Mouse (Mus musculus): ENCODE measurements at regions not wholly inside any gene's neighbourhood (a gene's known extent, or its start where the extent isn't known, plus 50 kb on each side); places are given as distances from the start of the nearest gene placed in this dataset.
A peak's percentile ranks its signal among the peaks of the same experiment; 100 is the strongest.
"Not testable (repeated sequence)": the region's sequence is repeated elsewhere in the genome, so short reads cannot be mapped to it uniquely, and the experiment has no call there.

- no peak for DNase-seq (ENCODE audit: inconsistent ontology term)
Observed at GRCm38 (mm10) chr1:107677404-107677803, 87.6 kb downstream of the Serpinb8 start.

DNA sequence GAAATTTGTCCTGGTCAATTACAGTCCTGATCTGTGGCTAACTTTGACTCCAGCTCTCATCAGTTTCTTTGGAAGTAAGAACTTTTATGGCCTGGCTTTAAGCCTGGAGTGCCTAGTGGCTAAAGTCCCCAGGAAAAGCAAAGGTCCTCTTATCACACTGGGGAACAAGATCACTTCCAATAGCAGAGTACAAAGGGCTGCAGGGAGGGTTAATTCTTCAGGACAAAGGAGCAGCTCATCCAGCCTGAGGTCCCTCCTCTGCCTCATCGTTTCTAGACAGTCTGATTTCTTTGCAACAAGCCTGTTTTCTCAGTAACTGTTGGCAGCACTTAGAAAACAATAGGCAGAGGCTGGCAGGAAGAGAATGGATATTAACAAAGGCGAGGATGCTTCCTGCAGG lies 107.1 kb downstream of the Serpinb8 start:
- DNase-seq (ENCODE audit: inconsistent ontology term), result no peak

DNA sequence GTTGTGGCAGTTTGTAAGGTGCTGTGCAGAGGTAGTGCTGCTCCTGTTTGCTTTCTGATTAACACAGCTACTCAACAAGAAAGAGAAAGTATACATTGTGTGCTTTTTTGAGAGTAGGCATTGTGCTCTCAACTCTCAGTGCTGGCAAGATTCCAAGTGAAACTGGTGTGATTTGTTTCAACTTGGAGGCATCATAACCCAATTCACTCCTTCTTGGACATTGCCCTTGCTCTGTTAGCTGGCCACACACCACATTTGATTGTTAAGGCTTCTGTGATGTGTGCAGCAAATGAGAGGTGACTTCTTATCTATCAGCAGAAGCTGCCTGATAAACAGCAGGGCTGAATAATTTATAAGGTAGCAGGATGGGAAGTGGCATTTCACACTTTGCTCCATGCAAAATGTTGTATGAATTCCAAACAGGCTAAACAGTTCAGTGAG lies 116.3 kb downstream of the Serpinb8 start:
- DNase-seq (ENCODE audit: inconsistent ontology term), result no peak

DNA sequence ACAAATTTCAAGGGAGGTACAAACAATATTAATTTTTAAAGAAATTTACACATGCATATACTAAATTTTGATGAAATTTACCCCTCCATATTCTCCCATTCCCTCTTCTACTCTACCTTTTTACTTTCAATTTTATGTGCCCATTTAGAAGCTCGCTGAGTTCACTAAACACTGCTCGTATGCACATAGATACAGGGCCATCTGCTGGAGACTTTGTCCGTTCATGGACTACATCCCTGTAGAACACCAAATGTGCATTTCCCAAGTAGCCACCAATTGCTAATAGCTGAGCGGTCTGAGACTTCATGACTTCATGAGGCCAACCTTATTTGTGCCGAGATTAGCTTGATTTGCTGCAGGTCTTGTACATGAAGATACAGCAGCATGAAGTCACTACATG lies 118.8 kb downstream of the Serpinb8 start:
- no peak for DNase-seq (ENCODE audit: inconsistent ontology term)

DNA sequence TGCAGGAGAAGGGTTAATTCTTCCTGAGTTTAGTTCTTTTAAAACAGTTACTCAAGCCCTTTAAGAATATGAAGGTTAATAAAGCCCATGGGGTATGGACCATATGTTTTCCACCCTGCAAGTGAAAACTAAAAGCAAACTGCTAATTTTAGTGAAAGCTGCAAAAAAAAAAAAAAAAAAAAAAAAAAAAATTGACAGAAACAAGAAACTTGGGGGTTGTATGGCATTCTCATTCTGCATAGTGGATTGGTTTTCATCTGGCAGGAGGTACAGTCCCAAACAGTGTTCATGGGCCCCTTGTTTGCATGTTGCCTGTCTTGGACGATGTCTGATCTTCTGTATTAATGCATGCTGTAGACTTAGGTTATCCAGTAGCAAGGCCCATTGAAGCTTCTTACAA lies 125.1 kb downstream of the Serpinb8 start:
- DNase-seq (ENCODE audit: inconsistent ontology term), result no peak

- DNase-seq (ENCODE audit: inconsistent ontology term), result no peak
Observed at GRCm38 (mm10) chr1:107719304-107719703, 129.5 kb downstream of the Serpinb8 start.

DNA sequence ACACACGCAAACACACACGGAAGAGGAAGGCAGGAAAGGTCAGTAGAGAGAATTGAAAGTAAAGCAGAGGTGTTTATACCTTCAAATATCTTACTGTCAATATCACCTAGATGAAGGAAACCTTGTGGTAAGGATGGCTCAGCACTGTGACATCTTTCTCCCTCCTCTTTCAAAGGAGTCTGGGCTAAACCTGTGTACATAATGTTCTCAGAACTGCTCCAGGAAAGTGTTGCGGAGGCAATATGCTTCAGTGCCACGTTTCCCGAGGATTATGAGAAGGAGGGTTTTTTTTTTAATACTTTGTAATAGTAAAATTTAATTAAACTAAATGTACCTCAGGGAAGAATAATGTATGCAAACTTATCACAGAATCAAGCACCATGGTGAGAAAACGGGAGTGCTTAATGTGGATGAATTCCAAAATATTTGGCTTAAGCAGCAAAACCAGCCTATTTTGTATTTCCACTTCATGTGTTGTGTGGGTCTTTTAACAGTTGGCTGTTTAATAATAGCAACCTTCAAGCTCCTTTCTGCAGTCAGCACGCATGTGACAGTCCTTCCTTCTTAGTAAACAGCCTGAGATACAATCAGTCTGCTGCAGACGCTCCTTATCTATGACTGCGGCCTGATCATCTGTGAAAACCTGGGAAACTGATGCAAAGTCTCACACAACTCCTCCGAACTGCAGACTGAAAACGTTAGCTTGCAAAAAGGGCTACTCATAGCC lies 138.5 kb downstream of the Serpinb8 start:
- no peak for DNase-seq (ENCODE audit: inconsistent ontology term)

DNA sequence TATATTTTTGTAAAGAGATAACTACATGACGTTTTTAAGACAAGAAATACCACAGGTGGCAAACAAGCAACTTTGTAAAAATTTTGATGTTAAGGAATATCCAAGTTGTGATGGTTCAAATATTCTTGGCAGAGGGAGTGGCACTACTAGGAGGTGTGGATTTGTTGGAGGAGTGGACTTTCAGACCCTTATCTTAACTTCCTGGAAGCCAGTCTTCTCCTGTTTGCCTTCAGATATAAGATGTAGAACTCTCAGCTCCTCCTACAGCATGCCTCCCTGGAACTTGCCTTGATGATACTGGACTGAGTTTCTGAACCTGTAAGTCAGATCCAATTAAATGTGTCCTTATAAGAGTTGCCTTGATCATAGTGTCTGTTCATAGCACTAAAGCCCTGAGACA lies 175.5 kb downstream of the Serpinb8 start:
- no peak for DNase-seq (ENCODE audit: inconsistent ontology term)

DNA sequence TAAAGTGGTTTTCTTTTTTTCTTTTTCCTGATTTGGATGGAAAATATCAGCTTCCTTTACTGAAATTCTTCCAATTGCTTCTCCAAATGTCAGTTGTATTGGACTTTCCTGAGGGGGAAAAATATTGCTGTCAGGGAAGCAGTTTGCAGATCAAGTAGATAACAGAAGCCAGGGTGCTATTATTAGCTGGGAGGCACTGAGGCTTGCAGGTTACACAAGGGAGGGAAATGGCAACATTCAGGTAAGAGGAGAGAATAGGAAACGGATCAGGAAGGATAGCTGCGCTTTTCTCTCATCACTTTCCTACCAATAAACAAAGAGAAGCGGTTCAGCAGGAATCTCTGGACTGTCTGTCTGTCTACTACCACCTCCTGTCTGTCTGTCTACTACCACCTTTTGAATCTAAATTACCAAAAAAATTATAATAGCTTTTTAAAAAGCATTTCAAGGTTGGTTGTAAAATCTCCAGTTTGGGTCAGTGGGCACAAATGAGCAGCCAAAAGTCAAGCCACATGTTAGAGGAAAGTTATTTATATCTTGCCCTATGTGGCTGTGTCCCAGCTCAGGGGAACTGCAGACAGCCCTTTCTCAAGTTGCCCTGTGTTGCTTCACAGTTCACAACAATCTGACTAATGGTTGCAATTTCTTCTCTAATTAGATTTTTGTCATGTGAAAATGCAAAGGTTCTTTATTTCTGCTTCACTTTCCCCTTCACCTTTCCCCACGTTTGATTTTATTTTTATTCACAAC lies 177.6 kb downstream of the Serpinb8 start:
- no peak for DNase-seq (ENCODE audit: inconsistent ontology term)

- no peak for DNase-seq (ENCODE audit: inconsistent ontology term)
Observed at GRCm38 (mm10) chr1:107772967-107773366, 183.2 kb downstream of the Serpinb8 start.

GRCm38 (mm10) chr1:107783079-107783478 lies 193.3 kb downstream of the Serpinb8 start:
- DNase-seq (ENCODE audit: inconsistent ontology term), result no peak

DNA sequence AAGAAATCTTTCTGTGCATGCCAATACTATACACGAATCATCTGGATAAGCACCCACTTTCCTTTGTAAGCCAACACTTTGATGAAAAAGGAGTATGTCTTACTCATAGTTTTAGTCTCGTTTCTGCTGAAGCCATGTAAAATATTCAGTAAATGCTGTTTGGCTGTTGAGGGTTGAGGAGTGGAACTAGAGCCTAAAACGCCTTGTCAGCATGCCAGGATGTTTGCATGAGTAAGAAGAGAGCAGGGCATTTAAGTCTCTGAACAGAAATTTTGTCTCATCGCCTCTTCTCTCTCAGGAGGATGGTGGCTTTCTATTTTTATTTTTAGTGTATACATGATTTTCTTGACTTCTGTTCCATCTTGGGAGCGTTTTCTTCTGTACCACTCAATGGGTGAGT lies 216.0 kb downstream of the Serpinb8 start:
- peak; percentile 10 for DNase-seq (ENCODE audit: inconsistent ontology term)

GRCm38 (mm10) chr1:107807367-107807766 lies 217.6 kb downstream of the Serpinb8 start:
- not testable (repeated sequence) for DNase-seq (ENCODE audit: inconsistent ontology term)

DNA sequence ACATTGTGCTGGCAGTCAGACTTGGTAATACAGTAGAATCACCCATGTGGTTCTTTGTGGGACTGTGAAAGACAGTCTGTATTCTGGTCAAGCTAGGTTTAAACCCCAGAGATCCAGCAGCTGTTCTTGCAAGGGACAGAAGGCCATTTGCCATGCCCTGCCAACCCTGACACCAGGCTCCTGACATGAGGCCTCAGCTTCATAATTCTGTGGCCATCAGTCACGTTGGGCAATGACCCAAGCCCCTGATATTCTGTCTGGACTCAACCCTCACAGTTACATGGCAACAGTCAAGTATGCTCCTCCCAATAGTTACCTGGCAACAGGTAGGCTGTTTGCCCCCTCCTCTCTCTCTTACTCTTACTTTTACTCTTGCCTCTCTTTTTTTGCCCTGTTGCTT lies 221.3 kb downstream of the Serpinb8 start:
- peak; percentile 11 for DNase-seq (ENCODE audit: inconsistent ontology term)

DNA sequence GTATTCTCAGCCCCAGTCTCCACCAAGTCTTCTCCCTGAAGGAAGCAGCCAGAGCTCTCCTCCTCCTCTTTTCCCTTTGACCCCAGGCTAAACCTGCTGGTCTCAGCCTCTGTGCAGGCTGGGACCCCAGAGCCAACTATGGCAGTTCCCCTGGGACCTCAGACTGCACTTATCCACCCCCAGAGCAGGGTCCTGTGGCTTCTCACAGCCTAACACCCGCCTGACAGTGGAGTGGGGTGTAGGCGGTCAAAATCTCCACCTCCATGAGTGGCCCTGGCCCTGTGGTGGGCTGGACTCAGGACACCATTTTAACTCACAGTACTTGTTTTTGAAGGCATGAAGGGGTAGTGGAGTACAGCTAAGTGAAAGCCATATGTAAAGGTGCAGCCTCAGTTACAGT lies 222.1 kb downstream of the Serpinb8 start:
- DNase-seq (ENCODE audit: inconsistent ontology term), result no peak

- no peak for DNase-seq (ENCODE audit: inconsistent ontology term)
Observed at GRCm38 (mm10) chr1:107837877-107838276, 248.1 kb downstream of the Serpinb8 start.

DNA sequence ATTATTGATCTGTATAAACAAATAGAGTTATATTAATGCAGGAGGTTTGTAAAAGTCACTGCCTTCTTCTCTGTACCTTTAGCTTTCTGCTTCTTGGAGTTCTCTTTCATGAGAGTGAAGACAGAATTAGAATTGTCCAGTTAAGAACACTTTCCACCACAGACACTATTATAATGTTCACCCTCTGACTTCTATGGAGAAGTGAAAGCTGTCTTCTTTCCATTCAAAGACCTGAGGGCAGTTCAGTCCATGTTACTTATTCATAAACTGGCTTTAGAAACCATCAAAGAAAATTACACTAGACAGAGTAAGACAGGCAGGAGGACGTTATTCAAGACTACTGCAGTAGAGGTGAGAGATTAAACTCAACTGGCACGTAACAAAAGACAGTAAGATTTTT lies 262.6 kb downstream of the Serpinb8 start:
- no peak for DNase-seq (ENCODE audit: inconsistent ontology term)

GRCm38 (mm10) chr1:107853001-107853400 lies 263.2 kb downstream of the Serpinb8 start:
- no peak for DNase-seq (ENCODE audit: inconsistent ontology term)

- DNase-seq (ENCODE audit: inconsistent ontology term), result no peak
Observed at GRCm38 (mm10) chr1:107897743-107898437, 308.1 kb downstream of the Serpinb8 start.

DNA sequence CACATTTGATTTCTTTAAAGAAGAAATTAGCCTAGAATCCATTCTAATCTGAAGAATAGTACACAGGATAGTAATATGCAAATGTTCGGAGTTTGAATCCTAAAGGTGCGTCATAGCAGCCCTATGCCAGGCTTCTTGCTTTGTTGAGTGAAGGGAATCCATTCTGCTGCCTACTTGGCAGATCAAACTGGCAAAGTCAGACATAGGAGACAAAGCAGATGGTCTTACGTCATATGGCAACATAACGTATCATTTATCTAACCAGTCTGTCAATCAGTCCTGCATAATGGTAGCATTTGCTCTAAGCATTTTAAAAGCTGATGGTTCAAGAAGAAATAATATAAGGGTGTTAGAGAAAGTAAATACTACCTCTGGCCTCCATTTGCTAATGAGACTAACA lies 309.5 kb downstream of the Serpinb8 start:
- DNase-seq (ENCODE audit: inconsistent ontology term), result no peak

- DNase-seq (ENCODE audit: inconsistent ontology term), result peak; percentile 63
Observed at GRCm38 (mm10) chr1:107900449-107900848, 310.6 kb downstream of the Serpinb8 start.

- peak; percentile 35 for DNase-seq (ENCODE audit: inconsistent ontology term)
Observed at GRCm38 (mm10) chr1:107900913-107901312, 311.1 kb downstream of the Serpinb8 start.

Measured in Muller cell, postnatal 12 days (primary cell).